Mouse (Mus musculus) stomach, embryonic 14.5 days (tissue): ENCODE results near the gene Nek5. TPM values are rescaled to one million over a fixed set of nuclear protein-coding genes. Genes with fewer than 3 reads are reported as not detected.

ENCODE experiments used
- ATAC-seq: fragments of 200-750 bp; cut with Nextera tagmentation; 2 replicates; pipeline ENCODE4 v1.8.0; 2017; ENCODE audit warnings: low read depth, moderate TSS enrichment; ENCODE audit not compliant: insufficient number of reproducible peaks, insufficient read depth, low FRiP score
- H3K27ac ChIP-seq: fragments of 300-500 bp; sonication (generic); 2 replicates; pipeline ENCODE4 v1.5.1; 2014; ENCODE audit warnings: mild to moderate bottlenecking, low read length, moderate library complexity, mixed read lengths
- H3K27me3 ChIP-seq: fragments of 300-500 bp; sonication (generic); 2 replicates; pipeline ENCODE4 v1.6.1; 2014; ENCODE audit warnings: low read length, control low read depth, mixed read lengths; ENCODE audit not compliant: control insufficient read depth, insufficient read depth
- H3K36me3 ChIP-seq: fragments of 300-500 bp; sonication (generic); 2 replicates; pipeline ENCODE4 v1.6.1; 2014; ENCODE audit warnings: mild to moderate bottlenecking, control low read depth, low read length, moderate library complexity, mixed read lengths; ENCODE audit not compliant: control insufficient read depth, insufficient read depth
- H3K4me1 ChIP-seq: fragments of 300-500 bp; sonication (generic); 2 replicates; pipeline ENCODE4 v1.6.1; 2014; ENCODE audit warnings: low read length, control low read depth, mixed read lengths; ENCODE audit not compliant: control insufficient read depth, insufficient read depth
- H3K4me2 ChIP-seq: fragments of 300-500 bp; sonication (generic); replicated peaks from 2 replicates; pipeline ENCODE4 v1.6.1; 2014; ENCODE audit warnings: low read depth, low read length, control low read depth
- H3K4me3 ChIP-seq: fragments of 300-500 bp; sonication (generic); 2 replicates; pipeline ENCODE4 v1.5.1; 2014; ENCODE audit warnings: low read depth, low read length, control low read depth
- H3K9ac ChIP-seq: fragments of 300-500 bp; sonication (generic); replicated peaks from 2 replicates; pipeline ENCODE4 v1.6.1; 2014; ENCODE audit warnings: low read depth, mild to moderate bottlenecking, control low read depth, low read length, moderate library complexity, mixed read lengths
- H3K9me3 ChIP-seq: fragments of 300-500 bp; sonication (generic); 2 replicates; pipeline ENCODE4 v1.6.1; 2016; ENCODE audit warnings: low read depth, low read length, control low read depth; ENCODE audit not compliant: control insufficient read depth
- WGBS: fragments of 180-500 bp; shearing (Covaris S2); extraction: QIAGEN DNeasy Blood & Tissue Kit; methylation state at CpG from one replicate; pipeline ENCODE4 v1.1.7; 2014; 5-methylcytosine and 5-hydroxymethylcytosine counted together
- polyA plus RNA-seq: library from polyadenylated mRNA; unstranded; fragments of >200 nt; fragmentation: Nextera tagmentation; extraction: Ambion mirVana; gene quantifications from 2 replicates; pipeline ENCODE4 v1.2.1, GENCODE M21; 2014

Nek5 gene
- polyA plus RNA-seq, 1 experiment from 2014 or later = 0.32 TPM

- Histone ChIP-seq H3K4me1 (no peaks in the 10 kb centered on the region), H3K4me3 (peak within 1 kb of the TSS; percentile 61), H3K27me3 (0 out of 2 replicates have a peak, but pooled peaks cover 4% of the 10 kb centered on the region), H3K9ac (peak within 1 kb of the TSS; percentile 36), H3K36me3 (peaks cover 12% of the 10 kb centered on the region), H3K27ac (no peak within 1 kb of the TSS), H3K9me3 (no peaks in the 10 kb centered on the region), H3K4me2 (peak within 1 kb of the TSS; percentile 86)
- 0% methylated on average over 33 of the region's 36 CpGs for WGBS
- ATAC-seq = peak; percentile 100
Observed at GRCm38 (mm10) chr8:22060446-22060889, 64.4 kb downstream of the Nek5 start, which contains the start of gene Alg11. Gene Alg11, plus strand, starts transcription at chr8:22060721.

- H3K27me3 ChIP-seq = 0 out of 2 replicates have a peak, but pooled peaks cover 4% of the 10 kb centered on the region
- peak within 1 kb of the TSS; percentile 36 for H3K9ac ChIP-seq
- peak within 1 kb of the TSS; percentile 61 for H3K4me3 ChIP-seq
- H3K36me3 ChIP-seq = peaks cover 7% of the 10 kb centered on the region
- 1% methylated on average over 41 of the region's 46 CpGs for WGBS
- peak within 1 kb of the TSS; percentile 86 for H3K4me2 ChIP-seq
- H3K27ac ChIP-seq = no peak within 1 kb of the TSS
- no peaks in the 10 kb centered on the region for H3K9me3 ChIP-seq
- ATAC-seq = peak; percentile 85
- H3K4me1 ChIP-seq = no peaks in the 10 kb centered on the region
Observed at GRCm38 (mm10) chr8:22059821-22060445, 64.9 kb downstream of the Nek5 start, which contains the start of gene Atp7b. Gene Atp7b, minus strand, starts transcription at chr8:22060305.

DNA sequence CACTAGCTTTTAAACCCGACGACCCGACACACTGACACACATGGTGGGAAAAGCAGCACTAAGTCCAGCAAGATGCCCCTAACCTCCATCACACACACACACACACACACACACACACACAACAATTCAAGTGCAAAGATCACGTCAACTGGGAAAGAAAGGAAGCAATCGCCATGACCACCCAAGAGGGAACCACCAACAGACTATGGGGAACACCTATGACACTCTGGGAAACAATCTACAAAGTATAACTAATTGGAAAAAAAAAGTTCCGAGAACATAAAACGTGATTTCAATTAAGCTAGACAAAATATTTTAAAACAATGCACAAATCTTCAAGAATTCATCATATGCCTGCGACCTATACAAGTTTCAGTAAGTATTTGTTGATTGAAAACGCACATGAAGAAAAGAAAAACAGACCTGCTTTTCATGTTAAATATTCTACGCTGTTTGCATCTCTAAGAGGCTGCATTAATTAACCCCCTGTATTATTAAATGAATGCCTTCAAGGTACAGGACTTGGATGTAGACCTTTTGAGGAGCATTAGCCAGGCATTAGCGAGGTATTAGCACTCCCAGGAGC lies 65.6 kb downstream of the Nek5 start:
- WGBS = 48% methylated on average over 11 of the region's 11 CpGs
- H3K4me3 ChIP-seq = peak overlapping the region; percentile 61
- no peak for ATAC-seq

GRCm38 (mm10) chr8:22058368-22058767 lies 66.5 kb downstream of the Nek5 start:
- peaks cover under 1% of the 10 kb centered on the region; the same call in 1 of the 2 replicates for H3K36me3 ChIP-seq
- no peak overlapping the region for H3K27ac ChIP-seq
- H3K9me3 ChIP-seq = no peaks in the 10 kb centered on the region
- no peaks in the 10 kb centered on the region for H3K4me1 ChIP-seq
- no peak overlapping the region for H3K4me2 ChIP-seq
- no peak overlapping the region for H3K4me3 ChIP-seq
- 71% methylated on average over 9 of the region's 9 CpGs for WGBS
- no peak overlapping the region for H3K9ac ChIP-seq
- 0 out of 2 replicates have a peak, but pooled peaks cover 4% of the 10 kb centered on the region for H3K27me3 ChIP-seq
- ATAC-seq = no peak

More for the DNA sequence above, 65.6 kb downstream of the Nek5 start:
- Histone ChIP-seq H3K27me3 (0 out of 2 replicates have a peak, but pooled peaks cover 4% of the 10 kb centered on the region), H3K9ac (no peak overlapping the region; the same call in 1 of the 2 replicates), H3K9me3 (no peaks in the 10 kb centered on the region), H3K27ac (no peak overlapping the region), H3K4me2 (peak overlapping the region; percentile 86), H3K4me1 (no peaks in the 10 kb centered on the region), H3K36me3 (peaks cover 6% of the 10 kb centered on the region)

DNA sequence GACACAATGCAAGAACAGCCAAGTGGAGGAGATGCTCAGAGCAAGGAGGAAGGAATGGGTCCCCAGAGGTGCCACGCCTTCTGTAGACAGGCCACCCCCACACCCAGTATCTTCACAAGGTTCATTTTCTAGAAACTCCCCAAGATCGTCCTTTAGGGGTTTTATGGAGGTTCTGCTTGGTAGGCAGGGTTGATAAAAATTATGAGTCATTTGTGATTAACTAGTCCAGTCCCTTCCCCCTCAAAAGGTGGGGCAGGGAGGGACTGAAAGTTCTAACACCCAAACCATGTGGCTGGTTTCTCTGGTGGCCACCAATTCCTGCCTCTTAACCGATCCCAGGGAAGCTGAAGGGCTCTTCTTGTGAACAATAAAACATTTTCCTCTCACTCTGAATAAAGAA lies 68.0 kb downstream of the Nek5 start:
- ATAC-seq = no peak
- WGBS = 73% methylated on average over 3 of the region's 3 CpGs
- no peaks in the 10 kb centered on the region for H3K36me3 ChIP-seq
- H3K9me3 ChIP-seq = no peaks in the 10 kb centered on the region
- H3K27me3 ChIP-seq = 0 out of 2 replicates have a peak, but pooled peaks cover 4% of the 10 kb centered on the region
- H3K4me1 ChIP-seq = no peaks in the 10 kb centered on the region
- H3K27ac ChIP-seq = no peak overlapping the region
- no peak overlapping the region for H3K4me3 ChIP-seq
- no peak overlapping the region for H3K4me2 ChIP-seq
- no peak overlapping the region for H3K9ac ChIP-seq

GRCm38 (mm10) chr8:22055492-22055877 lies 69.4 kb downstream of the Nek5 start:
- H3K9ac ChIP-seq = no peak overlapping the region
- H3K27me3 ChIP-seq = 0 out of 2 replicates have a peak, but pooled peaks cover 4% of the 10 kb centered on the region
- no peak for ATAC-seq
- no peaks in the 10 kb centered on the region for H3K4me1 ChIP-seq
- no peaks in the 10 kb centered on the region for H3K36me3 ChIP-seq
- WGBS = 90% methylated on average over 2 of the region's 2 CpGs
- H3K4me3 ChIP-seq = no peak overlapping the region
- H3K9me3 ChIP-seq = no peaks in the 10 kb centered on the region
- H3K4me2 ChIP-seq = no peak overlapping the region
- no peak overlapping the region for H3K27ac ChIP-seq

DNA sequence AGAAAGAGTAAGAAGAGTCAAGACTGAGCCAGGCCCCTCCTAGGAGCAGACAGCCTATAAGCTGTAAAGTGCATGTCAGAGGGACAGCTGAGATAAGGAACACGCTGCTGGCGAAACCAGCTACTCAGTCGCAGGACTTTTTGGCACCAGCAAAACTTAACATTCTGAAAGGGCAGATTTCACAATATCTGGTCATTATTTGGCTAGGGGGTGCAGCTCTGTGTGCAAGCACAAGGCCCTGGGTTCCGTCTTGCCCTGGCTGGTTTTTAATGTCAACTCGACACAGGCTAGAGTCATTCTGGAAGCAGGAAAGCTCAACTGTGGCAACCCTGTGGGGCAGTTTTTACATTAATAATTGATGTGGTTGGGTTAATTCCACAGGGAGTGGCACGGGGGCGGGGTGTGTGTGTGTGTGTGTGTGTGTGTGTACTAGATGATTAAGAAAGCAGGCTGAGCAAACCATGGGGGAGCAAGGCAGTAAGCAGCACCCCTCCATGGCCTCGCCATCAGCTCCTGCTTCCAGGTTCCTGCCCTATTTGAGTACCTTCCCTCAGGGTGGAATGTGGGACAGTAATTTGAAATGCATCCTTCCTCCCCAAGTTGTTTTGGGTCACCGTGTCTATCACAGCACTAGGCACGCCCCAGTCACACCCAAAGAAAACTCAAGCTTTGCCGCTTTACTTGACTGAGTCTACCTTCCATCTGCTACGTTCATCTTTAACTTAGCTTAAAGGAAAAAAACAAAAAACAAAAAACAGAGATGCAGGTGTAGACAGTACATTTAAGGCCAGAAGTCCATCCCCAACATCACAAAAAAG lies 70.0 kb downstream of the Nek5 start:
- Histone ChIP-seq H3K27me3 (0 out of 2 replicates have a peak, but pooled peaks cover 4% of the 10 kb centered on the region), H3K9me3 (no peaks in the 10 kb centered on the region), H3K4me1 (no peaks in the 10 kb centered on the region), H3K4me2 (no peak overlapping the region), H3K27ac (no peak overlapping the region), H3K4me3 (no peak overlapping the region), H3K9ac (no peak overlapping the region), H3K36me3 (no peaks in the 10 kb centered on the region)
- ATAC-seq = 0 out of 2 replicates have a peak, but pooled peaks have one; percentile 24
- 75% methylated on average over 12 of the region's 12 CpGs for WGBS
